Mouse (Mus musculus) forelimb bud, embryonic 11.5 days (tissue): ENCODE measurements around the gene Wipf2.

Source experiments
- DNase-seq: peaks from one replicate; pipeline ENCODE4 v3.0.0-alpha.2; 2012; ENCODE audit warnings: low read depth, low spot score

Gene Wipf2

GRCm38 (mm10) chr11:98943741-98944461, 80.5 kb downstream of the Wipf2 start:
- DNase-seq = no peak

GRCm38 (mm10) chr11:98944897-98945604, 81.6 kb downstream of the Wipf2 start:
- DNase-seq = no peak

GRCm38 (mm10) chr11:98945605-98945977, 82.2 kb downstream of the Wipf2 start:
- no peak for DNase-seq

DNA sequence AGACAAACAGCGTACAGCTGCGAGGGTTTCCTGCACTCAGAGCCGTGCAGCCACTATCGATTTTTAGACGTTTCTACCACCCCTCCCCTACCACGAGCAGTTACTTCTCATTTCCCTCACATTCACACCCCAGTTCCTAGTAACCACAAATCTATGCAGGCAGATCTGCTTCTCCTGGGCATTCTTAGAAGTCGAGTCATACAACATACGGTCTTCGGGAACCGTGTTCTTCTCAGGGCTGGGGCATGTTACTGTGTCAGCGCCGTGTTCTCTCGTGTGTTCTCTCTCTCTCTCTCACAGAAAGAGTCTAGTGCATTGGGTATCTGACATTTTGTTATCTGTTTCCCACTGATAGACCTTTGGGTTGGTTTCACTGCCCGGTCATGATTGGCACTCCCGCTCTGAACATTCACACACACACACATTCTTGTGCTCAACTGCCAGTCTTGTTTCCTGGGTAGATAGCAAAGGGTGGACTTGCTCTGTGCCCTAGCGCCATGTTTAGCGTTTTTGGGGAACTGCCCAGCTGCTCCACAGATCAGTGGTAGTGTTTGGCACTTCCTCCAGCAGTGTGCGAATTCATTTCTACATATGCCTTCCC, 84.6 kb downstream of the Wipf2 start:
- DNase-seq = no peak

DNA sequence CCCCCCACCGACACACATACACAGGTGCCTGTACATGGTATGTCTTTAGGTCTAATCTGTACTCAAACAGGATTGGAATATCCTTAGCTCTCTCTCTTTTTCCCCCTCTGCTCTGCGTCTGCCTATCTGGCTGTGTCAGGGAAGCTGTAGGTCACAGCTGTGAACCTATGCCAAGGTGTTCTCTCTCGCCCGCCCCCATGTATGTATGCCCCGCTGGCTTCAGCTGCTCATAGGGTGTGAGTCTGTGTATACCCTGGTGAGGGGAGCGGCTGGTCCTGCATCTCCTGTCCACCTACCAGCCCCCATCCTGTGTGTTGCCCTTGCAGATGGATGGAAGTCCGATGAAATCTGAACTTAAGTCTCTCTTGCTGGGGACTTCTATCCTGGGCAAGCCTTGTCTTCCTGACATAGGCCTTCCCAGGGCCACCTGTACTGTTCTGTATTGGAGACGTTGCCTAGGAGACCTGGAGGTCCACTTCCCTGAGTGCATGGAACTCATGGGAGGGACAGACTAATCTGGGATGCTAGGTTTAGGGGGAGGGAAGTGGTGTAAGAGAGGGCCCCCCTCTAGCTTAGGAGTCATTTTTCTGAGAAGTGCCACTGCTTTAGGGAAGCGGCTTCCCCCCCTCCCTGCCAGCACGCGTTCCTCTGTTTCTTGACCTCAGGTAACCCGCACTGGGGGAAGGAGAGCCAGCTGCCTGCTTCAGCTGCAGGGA, 86.0 kb downstream of the Wipf2 start:
- DNase-seq = no peak

- DNase-seq = no peak
Observed at GRCm38 (mm10) chr11:98949958-98950460, 86.6 kb downstream of the Wipf2 start.

- DNase-seq = no peak
Observed at GRCm38 (mm10) chr11:98950484-98950883, 87.0 kb downstream of the Wipf2 start.

GRCm38 (mm10) chr11:98951026-98951906, 87.8 kb downstream of the Wipf2 start:
- DNase-seq = no peak

GRCm38 (mm10) chr11:98952111-98952510, 88.7 kb downstream of the Wipf2 start:
- DNase-seq = no peak

DNA sequence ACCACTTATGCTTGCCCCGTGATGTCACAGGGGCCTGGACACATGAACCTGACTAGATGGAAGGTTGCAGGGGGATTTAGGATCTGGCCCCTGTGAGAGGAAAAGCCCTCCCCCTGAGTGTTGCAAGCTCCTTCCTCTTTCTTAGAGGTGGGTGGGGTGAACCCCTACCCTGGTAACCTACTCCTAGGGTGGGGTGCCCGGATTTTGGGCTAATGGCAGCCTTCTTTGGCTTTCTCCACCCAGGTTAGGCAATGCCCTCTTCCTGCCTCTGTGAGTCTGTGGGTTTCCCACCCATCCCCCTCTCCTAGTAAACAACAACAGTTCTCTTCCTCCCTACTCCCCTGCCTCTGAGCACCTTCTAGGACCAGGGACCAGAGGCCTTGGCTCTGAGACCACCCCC, 89.3 kb downstream of the Wipf2 start:
- DNase-seq = no peak

DNA sequence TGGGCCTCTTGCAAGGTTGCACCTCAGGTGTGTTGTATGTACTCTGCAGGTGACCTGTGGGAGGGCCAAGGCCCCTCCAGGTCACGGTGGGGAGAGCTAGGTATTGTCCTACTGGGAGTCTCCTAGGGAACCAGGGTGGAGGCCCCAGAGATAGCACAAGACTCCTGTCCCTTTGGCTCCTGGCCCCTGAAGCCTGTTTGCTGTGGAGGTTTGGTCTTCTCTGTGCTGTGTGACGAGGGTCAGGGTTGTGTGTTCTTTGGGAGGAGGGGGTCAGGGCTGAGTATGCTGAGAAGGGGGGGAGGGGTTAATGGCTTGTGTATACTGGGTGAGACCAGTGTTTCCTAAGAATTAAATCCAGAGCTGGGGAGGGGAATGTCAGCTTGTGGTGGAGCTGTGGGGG, 89.9 kb downstream of the Wipf2 start:
- DNase-seq = no peak

DNA sequence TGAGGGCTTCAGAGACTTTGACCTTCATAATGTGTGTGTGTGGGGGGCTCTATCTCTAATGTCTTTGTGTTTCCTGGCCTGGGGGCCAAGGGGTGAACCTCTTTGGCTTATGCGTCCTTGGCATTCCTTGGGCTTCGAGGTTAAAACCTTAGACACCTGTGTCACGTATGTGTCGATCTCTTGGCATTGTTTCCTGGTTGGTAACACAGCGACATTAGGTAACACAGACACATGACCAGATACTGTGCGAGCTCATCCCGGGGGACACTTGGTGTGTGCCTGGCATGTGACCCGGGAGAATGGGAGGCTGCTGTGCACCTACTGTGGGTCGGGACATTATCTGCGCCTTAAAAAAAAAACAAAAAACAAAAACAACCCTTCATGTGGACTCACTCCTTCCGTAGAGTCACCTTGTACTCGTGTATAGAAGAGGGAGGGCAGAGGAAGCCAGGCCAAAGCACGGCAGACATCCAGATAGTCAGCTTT, 90.4 kb downstream of the Wipf2 start:
- DNase-seq = no peak

DNA sequence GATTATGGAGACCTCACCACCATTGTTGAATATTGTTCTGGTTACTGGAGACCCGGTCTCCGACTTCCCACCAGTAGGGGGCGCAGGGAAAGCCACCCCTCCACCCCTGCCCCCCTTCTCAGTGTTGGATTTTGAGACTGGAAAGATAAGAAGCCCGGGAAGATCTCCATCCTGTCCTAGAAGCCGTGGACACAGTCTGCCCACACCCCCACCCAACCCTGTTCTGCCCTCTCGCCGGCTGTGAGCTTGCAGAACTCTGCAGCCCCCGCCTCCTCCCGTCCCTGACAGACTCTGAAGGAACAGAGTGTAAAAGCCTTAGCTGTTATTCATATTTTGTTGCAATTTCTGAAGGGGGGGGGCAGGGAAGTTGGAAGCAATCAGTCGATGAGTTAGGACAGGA, 90.9 kb downstream of the Wipf2 start:
- DNase-seq = peak; percentile 66
